Mouse (Mus musculus) kidney, embryonic 16.5 days (tissue): ENCODE measurements around the gene Cyct. TPM values are rescaled to one million over a fixed set of nuclear protein-coding genes. Genes with fewer than 3 reads are reported as not detected.

Experiments
- ATAC-seq: fragments of 200-750 bp; cut with Nextera tagmentation; 2 replicates; pipeline ENCODE4 v1.8.0; 2017; ENCODE audit warnings: moderate TSS enrichment; ENCODE audit not compliant: low FRiP score, low TSS enrichment
- H3K27ac ChIP-seq: fragments of 300-500 bp; sonication (generic); 2 replicates; pipeline ENCODE4 v1.5.1; 2014; ENCODE audit warnings: low read length
- H3K27me3 ChIP-seq: fragments of 300-500 bp; sonication (generic); 2 replicates; pipeline ENCODE4 v1.6.1; 2014; ENCODE audit warnings: low read length, control low read depth, mixed read lengths; ENCODE audit not compliant: insufficient read depth
- H3K36me3 ChIP-seq: fragments of 300-500 bp; sonication (generic); 2 replicates; pipeline ENCODE4 v1.6.1; 2014; ENCODE audit warnings: low read length, control low read depth, mixed read lengths; ENCODE audit not compliant: insufficient read depth
- H3K4me1 ChIP-seq: fragments of 300-500 bp; sonication (generic); 2 replicates; pipeline ENCODE4 v1.6.1; 2014; ENCODE audit warnings: low read length, control low read depth, mixed read lengths; ENCODE audit not compliant: insufficient read depth
- H3K4me2 ChIP-seq: fragments of 300-500 bp; sonication (generic); replicated peaks from 2 replicates; pipeline ENCODE4 v1.6.1; 2014; ENCODE audit warnings: low read depth, low read length
- H3K4me3 ChIP-seq: fragments of 300-500 bp; sonication (generic); 2 replicates; pipeline ENCODE4 v1.5.1; 2014; ENCODE audit warnings: mild to moderate bottlenecking, low read length
- H3K9ac ChIP-seq: fragments of 300-500 bp; sonication (generic); replicated peaks from 2 replicates; pipeline ENCODE4 v1.6.1; 2014; ENCODE audit warnings: low read length
- H3K9me3 ChIP-seq: fragments of 300-500 bp; sonication (generic); 2 replicates; pipeline ENCODE4 v1.6.1; 2016; ENCODE audit warnings: low read length, control low read depth
- WGBS: fragments of 180-500 bp; shearing (Covaris S2); extraction: QIAGEN DNeasy Blood & Tissue Kit; methylation state at CpG from one replicate; pipeline ENCODE4 v1.1.7; 2014; 5-methylcytosine and 5-hydroxymethylcytosine counted together
- polyA plus RNA-seq: library from polyadenylated mRNA; unstranded; fragments of >200 nt; fragmentation: Nextera tagmentation; extraction: Ambion mirVana; gene quantifications from 2 replicates; pipeline ENCODE4 v1.2.1, GENCODE M21; 2015

Gene Cyct
- polyA plus RNA-seq, 1 experiment from 2014 or later: not detected

- H3K4me3 ChIP-seq: no peak overlapping the region
- 86% methylated on average over 9 of the region's 9 CpGs for WGBS
- H3K9ac ChIP-seq: no peak overlapping the region
- H3K36me3 ChIP-seq: no peaks in the 10 kb centered on the region
- H3K9me3 ChIP-seq: no peaks in the 10 kb centered on the region
- H3K4me2 ChIP-seq: no peak overlapping the region
- H3K27ac ChIP-seq: no peak overlapping the region
- no peak for ATAC-seq
- peaks cover 7% of the 10 kb centered on the region; the same call in 1 of the 2 replicates for H3K4me1 ChIP-seq
- peaks cover 3% of the 10 kb centered on the region; the same call in 1 of the 2 replicates for H3K27me3 ChIP-seq
These were observed 18.1 kb downstream of the Cyct start for GRCm38 (mm10) chr2:76342146-76342545.

DNA sequence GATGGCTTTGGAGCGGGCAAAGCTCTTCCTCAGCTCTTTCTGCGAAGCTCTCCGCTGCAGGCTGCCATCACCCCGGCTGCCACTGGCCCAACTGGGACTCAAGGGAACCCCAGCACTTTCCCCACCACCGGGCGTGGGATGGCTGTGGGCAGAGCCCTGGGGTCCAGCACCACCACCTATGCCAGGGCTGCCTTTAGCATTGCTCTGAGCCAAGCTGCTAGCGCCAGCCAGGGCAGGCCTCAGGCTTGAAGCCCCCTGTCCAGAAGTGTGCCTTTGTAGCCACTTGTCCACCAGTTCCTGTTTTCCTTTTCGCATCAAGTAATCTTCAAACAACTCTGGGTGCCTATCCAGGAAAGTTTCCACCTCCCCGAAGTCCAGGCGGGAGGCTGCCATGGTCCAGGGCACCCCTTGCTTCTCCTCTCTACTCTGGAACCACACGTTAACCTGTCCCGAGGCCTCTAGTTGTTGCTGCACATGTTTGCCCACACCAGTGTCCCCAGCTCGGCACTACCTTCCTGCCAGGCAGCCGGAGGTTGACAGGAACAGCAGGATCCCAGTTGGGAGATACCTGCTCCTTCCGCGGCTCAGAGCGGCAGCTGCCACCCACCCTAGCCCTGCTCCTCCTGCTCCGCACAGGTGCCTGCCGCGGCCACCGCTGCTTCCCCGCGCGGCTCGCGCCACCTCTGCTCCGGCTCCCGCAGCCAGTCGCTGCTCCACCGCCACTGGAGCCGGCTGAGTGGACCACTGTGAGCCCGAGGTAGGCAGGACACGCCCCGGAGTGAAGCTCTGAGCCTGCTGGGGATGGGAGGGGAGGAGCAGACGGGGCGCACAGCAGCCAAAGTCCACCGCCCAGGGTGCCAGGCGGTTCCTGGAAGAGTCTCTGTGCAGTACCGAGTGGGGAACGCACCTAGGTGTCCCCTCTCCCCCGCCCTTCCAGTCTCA lies 21.8 kb downstream of the Cyct start, which contains the start of gene Pde11a:
Gene Pde11a, minus strand, starts transcription at position 560 of the 942 bp plus-strand sequence.
- peak; percentile 96 for ATAC-seq
- H3K36me3 ChIP-seq: no peaks in the 10 kb centered on the region
- no peaks in the 10 kb centered on the region for H3K9me3 ChIP-seq
- H3K4me1 ChIP-seq: peaks cover 7% of the 10 kb centered on the region; the same call in 1 of the 2 replicates
- H3K27me3 ChIP-seq: peaks cover 3% of the 10 kb centered on the region; the same call in 1 of the 2 replicates
- 15% methylated on average over 39 of the region's 41 CpGs for WGBS
- peak within 1 kb of the TSS; percentile 74 for H3K4me2 ChIP-seq
- H3K4me3 ChIP-seq: peak within 1 kb of the TSS; percentile 42
- no peak within 1 kb of the TSS for H3K27ac ChIP-seq
- peak within 1 kb of the TSS; percentile 48 for H3K9ac ChIP-seq

GRCm38 (mm10) chr2:76334596-76334995 lies 25.7 kb downstream of the Cyct start:
- Histone ChIP-seq H3K36me3 (no peaks in the 10 kb centered on the region), H3K4me1 (peaks cover 7% of the 10 kb centered on the region; the same call in 1 of the 2 replicates), H3K9me3 (no peaks in the 10 kb centered on the region), H3K4me2 (no peak overlapping the region), H3K27me3 (peaks cover 3% of the 10 kb centered on the region; the same call in 1 of the 2 replicates), H3K9ac (no peak overlapping the region), H3K27ac (no peak overlapping the region), H3K4me3 (no peak overlapping the region)
- 83% methylated on average over 5 of the region's 5 CpGs for WGBS
- no peak for ATAC-seq

- H3K9ac ChIP-seq: no peak overlapping the region
- ATAC-seq: no peak
- no peak overlapping the region for H3K4me3 ChIP-seq
- no peaks in the 10 kb centered on the region for H3K4me1 ChIP-seq
- H3K27me3 ChIP-seq: no peaks in the 10 kb centered on the region
- no peaks in the 10 kb centered on the region for H3K36me3 ChIP-seq
- H3K4me2 ChIP-seq: no peak overlapping the region
- WGBS: 72% methylated on average over 11 of the region's 11 CpGs
- no peak overlapping the region for H3K27ac ChIP-seq
- H3K9me3 ChIP-seq: no peaks in the 10 kb centered on the region
These were observed 28.0 kb downstream of the Cyct start for GRCm38 (mm10) chr2:76332161-76332805.

DNA sequence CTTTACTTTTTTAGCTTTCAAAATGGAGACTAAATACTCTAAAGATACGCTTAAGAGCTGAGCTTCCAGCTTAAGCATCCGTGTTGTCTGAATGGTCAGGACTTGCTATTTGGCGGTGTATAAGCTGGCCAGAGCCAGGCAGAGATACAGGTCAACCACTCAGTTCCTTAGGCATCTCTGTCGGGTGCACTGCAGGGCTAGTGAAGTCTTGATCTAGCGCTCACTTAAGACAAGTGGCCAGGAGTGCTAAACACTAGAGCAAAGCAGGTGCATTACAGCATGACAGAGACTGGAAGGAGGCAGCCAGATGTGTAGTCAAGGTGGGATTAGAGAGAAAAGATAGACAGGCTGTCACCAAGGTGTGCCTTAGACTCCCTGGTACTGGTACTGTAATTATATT lies 30.2 kb downstream of the Cyct start:
- Histone ChIP-seq H3K4me2 (no peak overlapping the region), H3K4me1 (no peaks in the 10 kb centered on the region), H3K4me3 (no peak overlapping the region), H3K27me3 (no peaks in the 10 kb centered on the region), H3K9me3 (no peaks in the 10 kb centered on the region), H3K9ac (no peak overlapping the region), H3K36me3 (no peaks in the 10 kb centered on the region), H3K27ac (no peak overlapping the region)
- WGBS: 91% methylated on average over 5 of the region's 5 CpGs
- ATAC-seq: no peak

DNA sequence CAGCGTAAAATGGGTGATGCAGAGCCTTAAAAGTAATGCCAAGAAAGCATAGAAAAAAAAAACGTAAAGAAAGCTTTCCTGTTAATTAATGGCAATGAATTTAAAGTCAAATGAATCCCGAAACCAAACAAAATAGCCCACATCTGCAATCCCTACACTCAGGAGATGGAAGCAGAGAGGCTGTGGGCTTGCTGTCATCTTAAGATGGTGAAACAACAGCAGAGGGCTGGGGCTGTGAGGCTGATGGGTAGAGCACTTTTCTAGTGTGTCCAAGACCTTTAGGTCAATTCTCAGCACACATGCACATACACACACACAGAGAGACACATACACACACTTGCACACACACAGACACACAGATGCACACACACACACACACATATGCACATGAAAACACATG lies 34.1 kb downstream of the Cyct start:
- Histone ChIP-seq H3K4me2 (no peak overlapping the region), H3K36me3 (no peaks in the 10 kb centered on the region), H3K4me1 (no peaks in the 10 kb centered on the region), H3K27ac (no peak overlapping the region), H3K4me3 (no peak overlapping the region), H3K9me3 (no peaks in the 10 kb centered on the region), H3K27me3 (no peaks in the 10 kb centered on the region), H3K9ac (no peak overlapping the region)
- WGBS: 83% methylated on average over 3 of the region's 3 CpGs
- ATAC-seq: no peak

- no peak for ATAC-seq
- Histone ChIP-seq H3K27ac (no peak overlapping the region), H3K4me2 (no peak overlapping the region), H3K4me1 (no peaks in the 10 kb centered on the region), H3K36me3 (no peaks in the 10 kb centered on the region), H3K4me3 (no peak overlapping the region), H3K9ac (no peak overlapping the region), H3K27me3 (no peaks in the 10 kb centered on the region), H3K9me3 (no peaks in the 10 kb centered on the region)
- 89% methylated on average over 5 of the region's 5 CpGs for WGBS
These were observed 35.8 kb downstream of the Cyct start for GRCm38 (mm10) chr2:76324463-76324862.

- Histone ChIP-seq H3K4me1 (no peaks in the 10 kb centered on the region), H3K4me2 (no peak overlapping the region), H3K27me3 (no peaks in the 10 kb centered on the region), H3K36me3 (no peaks in the 10 kb centered on the region), H3K27ac (no peak overlapping the region), H3K4me3 (no peak overlapping the region), H3K9me3 (no peaks in the 10 kb centered on the region), H3K9ac (no peak overlapping the region)
- WGBS: 67% methylated on average over 21 of the region's 21 CpGs
- no peak for ATAC-seq
These were observed 36.9 kb downstream of the Cyct start for GRCm38 (mm10) chr2:76323185-76323875.

DNA sequence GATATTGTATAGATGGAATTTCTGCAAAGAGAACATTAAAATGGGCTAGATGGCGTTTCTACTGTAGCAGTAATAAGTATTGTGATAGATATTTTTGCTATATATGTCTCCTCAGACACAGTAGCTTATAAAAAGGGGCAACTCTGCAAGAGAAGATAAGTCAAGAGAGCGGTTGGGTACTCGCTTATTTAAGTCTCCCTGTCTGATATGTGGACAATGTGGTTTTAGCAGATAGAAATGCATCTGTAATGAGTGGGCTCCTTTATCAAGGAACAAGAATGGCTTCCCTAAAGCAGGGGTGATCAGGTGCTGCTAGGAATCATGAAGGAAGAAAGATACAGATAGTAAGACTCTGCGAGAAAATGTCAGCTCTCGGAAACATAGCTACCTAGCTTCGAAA lies 39.9 kb downstream of the Cyct start:
- Histone ChIP-seq H3K4me2 (no peak overlapping the region), H3K9me3 (no peaks in the 10 kb centered on the region), H3K4me3 (no peak overlapping the region), H3K9ac (no peak overlapping the region), H3K36me3 (no peaks in the 10 kb centered on the region), H3K27ac (no peak overlapping the region), H3K4me1 (no peaks in the 10 kb centered on the region), H3K27me3 (no peaks in the 10 kb centered on the region)
- ATAC-seq: no peak
- 82% methylated on average over 6 of the region's 6 CpGs for WGBS
